Mouse (Mus musculus): ENCODE data around the gene Uaca.

Uaca gene

GRCm38 (mm10) chr9:60878630-60879029, 84.3 kb downstream of the Uaca start:
- no peak for DNase-seq (ENCODE audit: low read depth, low spot score)

GRCm38 (mm10) chr9:60885148-60885547, 90.8 kb downstream of the Uaca start:
- no peak for DNase-seq (ENCODE audit: low read depth, low spot score)

- DNase-seq (ENCODE audit: low read depth, low spot score): no peak
Measured at GRCm38 (mm10) chr9:60886431-60887371, 92.4 kb downstream of the Uaca start.

- DNase-seq (ENCODE audit: low read depth, low spot score): peak; percentile 32
Measured at GRCm38 (mm10) chr9:60887389-60887811, 93.1 kb downstream of the Uaca start.

- DNase-seq (ENCODE audit: low read depth, low spot score): no peak
Measured at GRCm38 (mm10) chr9:60893511-60893910, 99.2 kb downstream of the Uaca start.

GRCm38 (mm10) chr9:60895486-60896110, 101.3 kb downstream of the Uaca start:
- DNase-seq (ENCODE audit: low read depth, low spot score): peak; percentile 73

- DNase-seq (ENCODE audit: low read depth, low spot score): no peak
Measured at GRCm38 (mm10) chr9:60898291-60899020, 104.1 kb downstream of the Uaca start.

GRCm38 (mm10) chr9:60899201-60899600, 104.9 kb downstream of the Uaca start:
- no peak for DNase-seq (ENCODE audit: low read depth, low spot score)

GRCm38 (mm10) chr9:60899797-60900459, 105.6 kb downstream of the Uaca start:
- no peak for DNase-seq (ENCODE audit: low read depth, low spot score)

- no peak for DNase-seq (ENCODE audit: low read depth, low spot score)
Measured at GRCm38 (mm10) chr9:60912266-60912665, 117.9 kb downstream of the Uaca start.

- DNase-seq (ENCODE audit: low read depth, low spot score): no peak
Measured at GRCm38 (mm10) chr9:60913626-60914025, 119.3 kb downstream of the Uaca start.

- DNase-seq (ENCODE audit: low read depth, low spot score): no peak
Measured at GRCm38 (mm10) chr9:60919936-60920672, 125.8 kb downstream of the Uaca start.

GRCm38 (mm10) chr9:60920673-60921062, 126.3 kb downstream of the Uaca start:
- no peak for DNase-seq (ENCODE audit: low read depth, low spot score)

GRCm38 (mm10) chr9:60921287-60921686, 126.9 kb downstream of the Uaca start:
- DNase-seq (ENCODE audit: low read depth, low spot score): no peak

GRCm38 (mm10) chr9:60921831-60922230, 127.5 kb downstream of the Uaca start:
- DNase-seq (ENCODE audit: low read depth, low spot score): no peak

- DNase-seq (ENCODE audit: low read depth, low spot score): no peak
Measured at GRCm38 (mm10) chr9:60926301-60926700, 132.0 kb downstream of the Uaca start.

- DNase-seq (ENCODE audit: low read depth, low spot score): peak; percentile 19
Measured at GRCm38 (mm10) chr9:60929290-60929983, 135.1 kb downstream of the Uaca start.

Data from A20 (cell line).